Mouse (Mus musculus): ENCODE results near the gene Fam222a.

GRCm38 (mm10) chr5:114567565-114568197 lies at the start of gene Fam222a:
- TF ChIP-seq CTCF (IDR thresholded peaks at IDR 0.05; ENCODE audit: control insufficient read depth, insufficient read depth, insufficient replicate concordance, low read depth, low read length) (peak; percentile 23; the same call in 1 of the 2 replicates), POLR2A (IDR thresholded peaks at IDR 0.05; ENCODE audit: control insufficient read depth, low read depth, low read length) (no peak; the same call in 1 of the 2 replicates)

Measured in testis, adult 2 months (tissue).